Mouse (Mus musculus) liver, embryonic 14.5 days (tissue): Measurements from ENCODE around the gene Nanog. TPM values are rescaled to one million over a fixed set of nuclear protein-coding genes. Genes with fewer than 3 reads are reported as not detected.
"Not testable (repeated sequence)": the region's sequence is repeated elsewhere in the genome, so short reads cannot be mapped to it uniquely, and the experiment has no call there.

ENCODE experiments used
- ATAC-seq: fragments of 200-750 bp; cut with Nextera tagmentation; 2 replicates; pipeline ENCODE4 v1.8.0; 2017; ENCODE audit warnings: moderate number of reproducible peaks, mild to moderate bottlenecking, moderate library complexity; ENCODE audit not compliant: insufficient read depth
- DNase-seq, 3 experiments: peaks; one replicate each; pipeline ENCODE4 v3.0.0-alpha.2; 2012 to 2013; ENCODE audit warnings: low read depth in 3 of 3, low spot score in 3 of 3
- H3K27ac ChIP-seq: fragments of 300-500 bp; sonication (generic); 2 replicates; pipeline ENCODE4 v1.5.1; 2014; ENCODE audit warnings: moderate library complexity, mild to moderate bottlenecking, control low read depth, inconsistent platforms
- H3K27me3 ChIP-seq: fragments of 300-500 bp; sonication (generic); 2 replicates; pipeline ENCODE4 v1.6.1; 2014; ENCODE audit warnings: mild to moderate bottlenecking, low read length, moderate library complexity; ENCODE audit not compliant: control insufficient read depth, insufficient read depth
- H3K36me3 ChIP-seq: fragments of 300-500 bp; sonication (generic); replicated peaks from 2 replicates; pipeline ENCODE4 v1.6.1; 2014; ENCODE audit warnings: low read depth; ENCODE audit not compliant: control insufficient read depth, insufficient read depth
- H3K4me1 ChIP-seq, 2 experiments: fragments of 200-500 bp in 1 of 2; fragments of 300-500 bp in 1 of 2; sonication (generic) in 1 of 2; replicated peaks; 2 replicates each; pipeline ENCODE4 v1.6.1; 2012 to 2014; ENCODE audit warnings: antibody characterized with exemption in 1 of 2, inconsistent platforms in 1 of 2, low read length in 1 of 2; ENCODE audit not compliant: control insufficient read depth in 2 of 2, insufficient read depth in 2 of 2
- H3K4me2 ChIP-seq: fragments of 300-500 bp; sonication (generic); 2 replicates; pipeline ENCODE4 v1.6.1; 2014; ENCODE audit warnings: low read depth, mild to moderate bottlenecking, control low read depth, moderate library complexity
- H3K4me3 ChIP-seq, 2 experiments: fragments of 200-500 bp in 1 of 2; fragments of 300-500 bp in 1 of 2; sonication (generic) in 1 of 2; 2 replicates each; pipeline ENCODE4 v1.5.1; 2012 to 2014; ENCODE audit warnings: low read depth in 2 of 2, low read length in 2 of 2, mild to moderate bottlenecking in 2 of 2, control low read depth in 1 of 2, inconsistent platforms in 1 of 2, moderate library complexity in 1 of 2; ENCODE audit not compliant: insufficient read depth in 1 of 2
- H3K9ac ChIP-seq: fragments of 300-500 bp; sonication (generic); replicated peaks from 2 replicates; pipeline ENCODE4 v1.6.1; 2014; ENCODE audit warnings: mild to moderate bottlenecking, control low read depth, moderate library complexity
- H3K9me3 ChIP-seq: fragments of 300-500 bp; sonication (generic); 2 replicates; pipeline ENCODE4 v1.6.1; 2016; ENCODE audit warnings: low read length, mixed read lengths; ENCODE audit not compliant: control insufficient read depth
- CTCF ChIP-seq: IDR thresholded peaks from 2 replicates; pipeline ENCODE4 v1.5.1; 2016; ENCODE audit warnings: antibody characterized with exemption, low read depth, control low read depth
- EP300 ChIP-seq: IDR thresholded peaks from 2 replicates; pipeline ENCODE4 v1.6.1; 2016; ENCODE audit warnings: antibody characterized with exemption, low read depth
- WGBS: fragments of 180-500 bp; shearing (Covaris S2); extraction: QIAGEN DNeasy Blood & Tissue Kit; methylation state at CpG from one replicate; pipeline ENCODE4 v1.1.7; 2014; ENCODE audit not compliant: insufficient replicate concordance; 5-methylcytosine and 5-hydroxymethylcytosine counted together
- polyA plus RNA-seq, 2 experiments: library from polyadenylated mRNA; depleted of rRNA in 1 of 2; stranded (reverse) in 1 of 2; unstranded in 1 of 2; fragments of >200 nt; fragmentation: Nextera tagmentation in 1 of 2; extraction: Ambion mirVana in 1 of 2; gene quantifications; 2 replicates each; pipeline versions ENCODE4 v1.2.1 to v1.2.3; 2012 to 2014

Nanog gene
- polyA plus RNA-seq, 2 experiments = 0.01 TPM; not detected in 1

GRCm38 (mm10) chr6:122686709-122687108 lies 20.6 kb upstream of the Nanog start:
- no peak overlapping the region for H3K4me2 ChIP-seq
- H3K4me3 ChIP-seq = no peak overlapping the region
- H3K9me3 ChIP-seq = no peaks in the 10 kb centered on the region
- H3K27ac ChIP-seq = no peak overlapping the region
- no peak overlapping the region for H3K9ac ChIP-seq
- TF ChIP-seq CTCF (no peak), EP300 (no peak)
- WGBS = 86% methylated on average over 13 of the region's 13 CpGs
- DNase-seq (no peak), ATAC-seq (no peak)
- no peaks in the 10 kb centered on the region for H3K27me3 ChIP-seq
- no peaks in the 10 kb centered on the region for H3K36me3 ChIP-seq
- H3K4me1 ChIP-seq = no peaks in the 10 kb centered on the region

GRCm38 (mm10) chr6:122689411-122690055 lies 17.8 kb upstream of the Nanog start:
- TF ChIP-seq CTCF = no peak
- TF ChIP-seq EP300 = no peak
- Histone ChIP-seq H3K27ac (no peak overlapping the region), H3K36me3 (no peaks in the 10 kb centered on the region), H3K4me3 (no peak overlapping the region), H3K9ac (no peak overlapping the region), H3K27me3 (no peaks in the 10 kb centered on the region), H3K4me1 (no peaks in the 10 kb centered on the region), H3K4me2 (no peak overlapping the region), H3K9me3 (no peaks in the 10 kb centered on the region)
- DNase-seq (no peak), ATAC-seq (no peak)
- 48% methylated on average over 6 of the region's 6 CpGs for WGBS

GRCm38 (mm10) chr6:122690082-122690481 lies 17.2 kb upstream of the Nanog start:
- Histone ChIP-seq H3K36me3 (no peaks in the 10 kb centered on the region), H3K4me1 (no peaks in the 10 kb centered on the region), H3K27me3 (no peaks in the 10 kb centered on the region), H3K9me3 (no peaks in the 10 kb centered on the region), H3K4me2 (no peak overlapping the region), H3K4me3 (no peak overlapping the region), H3K27ac (no peak overlapping the region), H3K9ac (no peak overlapping the region)
- TF ChIP-seq EP300 (no peak), CTCF (no peak)
- WGBS = 66% methylated on average over 5 of the region's 5 CpGs
- no peak for DNase-seq
- no peak for ATAC-seq

GRCm38 (mm10) chr6:122695398-122695797 lies 11.9 kb upstream of the Nanog start:
- TF ChIP-seq CTCF = no peak
- no peak for TF ChIP-seq EP300
- H3K9ac ChIP-seq = no peak overlapping the region
- ATAC-seq (no peak), DNase-seq (no peak)
- H3K9me3 ChIP-seq = no peaks in the 10 kb centered on the region
- H3K36me3 ChIP-seq = no peaks in the 10 kb centered on the region
- H3K4me2 ChIP-seq = no peak overlapping the region
- H3K4me3 ChIP-seq = no peak overlapping the region
- no peaks in the 10 kb centered on the region for H3K27me3 ChIP-seq
- H3K4me1 ChIP-seq = no peaks in the 10 kb centered on the region
- 50% methylated on average over 3 of the region's 3 CpGs for WGBS
- H3K27ac ChIP-seq = no peak overlapping the region

- H3K9me3 ChIP-seq, H3K27ac ChIP-seq, H3K4me2 ChIP-seq, H3K36me3 ChIP-seq, ATAC-seq, H3K4me1 ChIP-seq, H3K27me3 ChIP-seq, DNase-seq, H3K4me3 ChIP-seq, H3K9ac ChIP-seq: not testable (repeated sequence)
- WGBS = 59% methylated on average over 2 of the region's 2 CpGs
These were observed 7.7 kb upstream of the Nanog start for GRCm38 (mm10) chr6:122699628-122700027.
